Mouse (Mus musculus): ENCODE data around the gene Pcbd1.

Gene Pcbd1

GRCm38 (mm10) chr10:61091866-61092265, 2.7 kb downstream of the Pcbd1 start:
- 86% methylated on average over 6 of the region's 6 CpGs for WGBS

GRCm38 (mm10) chr10:61103564-61104114, 14.5 kb downstream of the Pcbd1 start:
- 77% methylated on average over 3 of the region's 3 CpGs for WGBS

- 100% methylated on average over 2 of the region's 2 CpGs for WGBS
Observed at GRCm38 (mm10) chr10:61114246-61114720, 25.2 kb downstream of the Pcbd1 start.

DNA sequence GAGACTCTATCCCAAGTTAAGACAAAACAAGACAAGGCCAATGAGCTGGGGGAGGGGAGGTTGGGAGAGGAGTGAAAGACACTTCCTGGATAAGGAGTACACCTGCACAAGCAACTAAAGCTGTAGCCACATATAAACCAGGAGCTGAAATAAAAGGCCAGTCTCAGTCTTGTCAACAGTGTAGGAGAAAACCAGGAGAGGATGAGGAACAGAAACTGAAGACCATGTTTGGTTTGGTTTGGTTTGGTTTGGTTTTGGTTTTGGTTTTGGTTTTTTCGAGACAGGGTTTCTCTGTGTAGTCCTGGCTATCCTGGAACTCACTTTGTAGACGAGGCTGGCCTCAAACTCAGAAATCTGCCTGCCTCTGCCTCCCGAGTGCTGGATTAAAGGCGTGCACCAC, 32.6 kb downstream of the Pcbd1 start:
- WGBS = 96% methylated on average over 4 of the region's 4 CpGs

DNA sequence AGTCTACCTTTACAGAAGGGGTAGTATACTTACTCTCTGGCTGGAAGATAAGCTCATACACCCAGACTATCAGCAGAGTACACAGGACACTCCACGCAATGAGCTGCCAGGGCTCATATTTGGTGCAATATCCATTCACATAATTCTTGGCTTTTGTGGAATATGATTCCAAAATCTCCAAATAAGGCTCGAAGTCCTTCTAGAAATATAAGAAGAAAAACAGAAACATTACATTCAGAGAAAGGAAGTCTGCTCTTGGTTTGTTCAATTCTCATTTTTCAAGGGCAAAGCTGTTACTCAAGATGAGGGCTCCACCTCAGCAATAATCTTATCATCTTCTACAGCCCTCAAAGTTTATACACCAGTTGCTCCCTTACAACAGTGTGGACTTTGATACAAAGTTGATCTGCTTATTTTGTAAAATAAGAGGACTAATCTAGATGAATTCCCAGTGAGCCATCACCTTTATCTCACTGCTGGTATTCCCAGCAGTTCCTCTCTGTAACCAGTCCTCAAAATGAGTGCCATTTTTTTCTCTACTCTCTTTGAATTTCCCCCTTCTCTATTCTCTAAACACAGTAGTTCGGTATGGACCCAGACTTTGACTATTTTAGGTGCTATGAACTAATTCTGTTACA, 34.3 kb downstream of the Pcbd1 start:
- 85% methylated on average over 3 of the region's 3 CpGs for WGBS

DNA sequence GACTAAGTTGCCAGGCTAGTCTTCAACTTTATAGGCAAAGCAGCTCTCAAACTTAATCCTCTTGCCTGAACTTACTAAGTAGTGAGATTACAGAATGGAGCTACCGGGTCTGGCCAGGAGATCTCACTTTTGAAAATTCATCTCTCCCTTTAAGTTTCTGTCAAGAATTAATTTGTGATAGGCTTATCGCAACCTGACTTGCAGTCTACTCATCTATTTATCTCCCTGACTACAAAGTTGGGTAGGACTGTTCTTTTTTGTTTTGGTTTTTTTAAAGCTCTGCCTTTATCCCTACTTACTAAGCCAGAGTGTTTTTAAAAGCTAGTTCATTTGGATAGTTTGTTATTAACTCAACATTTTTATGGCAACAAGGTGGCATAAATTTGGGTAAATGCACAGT, 35.3 kb downstream of the Pcbd1 start:
- 96% methylated on average over 2 of the region's 2 CpGs for WGBS

DNA sequence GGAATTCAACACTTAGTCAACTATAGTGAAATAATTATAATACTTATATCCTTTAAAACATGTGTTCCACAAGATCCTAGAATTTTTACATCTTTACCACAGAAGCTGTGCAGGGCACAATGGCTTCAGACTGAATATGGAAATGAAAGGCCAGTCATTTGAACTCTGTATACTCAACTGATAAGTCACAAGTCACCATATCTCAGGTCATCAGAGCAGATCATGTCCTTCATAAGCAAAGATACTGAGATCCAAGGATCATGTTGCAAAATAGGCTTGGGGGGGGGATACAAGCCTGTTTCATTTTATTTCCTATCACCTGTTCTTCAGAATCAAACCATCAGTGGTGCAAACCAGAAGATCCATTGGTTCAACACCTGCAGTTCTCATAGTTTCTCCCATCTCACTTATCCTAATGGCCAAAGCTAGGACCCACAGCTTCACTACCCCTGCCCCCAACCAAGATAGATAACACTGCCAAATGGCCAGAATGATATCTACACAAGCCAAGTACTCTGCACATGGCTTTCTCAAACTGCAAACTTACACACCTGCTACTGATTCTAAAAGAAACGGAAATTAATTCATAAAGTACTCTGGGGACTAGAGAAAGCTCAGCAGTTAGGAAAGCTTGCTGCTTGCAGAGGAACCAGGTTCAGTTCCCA, 39.7 kb downstream of the Pcbd1 start:
- WGBS = 90% methylated on average over 1 of the region's 1 CpGs

DNA sequence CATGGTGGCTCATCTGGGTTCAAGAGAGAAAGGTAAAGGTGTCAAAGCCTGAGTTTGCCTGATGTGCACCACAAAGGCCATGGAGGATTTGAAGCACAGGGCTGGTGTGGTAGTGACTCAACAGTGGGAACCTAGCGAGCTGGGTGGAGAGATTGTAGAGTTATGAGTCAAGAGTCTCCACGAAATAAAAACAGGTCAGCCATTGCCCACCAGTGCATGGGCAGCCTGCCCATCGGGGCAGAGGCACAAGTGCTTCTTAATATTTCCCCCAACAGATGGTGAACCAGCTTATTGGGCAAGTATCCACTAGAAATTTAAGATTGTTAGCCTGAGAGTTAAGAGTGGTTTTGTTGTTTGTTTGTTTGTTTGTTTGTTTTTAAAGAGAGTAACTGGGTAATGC, 41.8 kb downstream of the Pcbd1 start:
- WGBS = 81% methylated on average over 3 of the region's 3 CpGs

DNA sequence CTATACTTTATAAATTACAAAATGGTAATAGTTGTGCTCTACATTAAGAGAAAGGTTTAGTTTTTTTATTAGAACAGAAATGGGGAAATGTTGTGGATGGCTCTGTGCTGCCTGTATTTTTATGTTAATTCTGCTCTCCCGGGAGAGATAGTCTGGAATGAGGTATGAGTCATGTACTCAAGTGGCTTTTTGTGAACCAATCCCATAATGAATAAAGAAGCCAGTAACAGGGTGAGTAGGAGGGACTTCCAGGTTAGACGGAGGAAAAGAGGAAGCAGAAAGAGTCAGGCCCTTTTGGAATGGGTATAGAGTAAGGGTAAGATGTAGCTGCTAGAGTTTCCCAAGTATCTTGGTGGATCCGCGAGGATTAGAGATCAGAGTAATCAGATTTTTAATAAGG, 44.9 kb downstream of the Pcbd1 start:
- 65% methylated on average over 4 of the region's 4 CpGs for WGBS

GRCm38 (mm10) chr10:61135226-61135839, 46.2 kb downstream of the Pcbd1 start:
- WGBS = 67% methylated on average over 3 of the region's 3 CpGs

DNA sequence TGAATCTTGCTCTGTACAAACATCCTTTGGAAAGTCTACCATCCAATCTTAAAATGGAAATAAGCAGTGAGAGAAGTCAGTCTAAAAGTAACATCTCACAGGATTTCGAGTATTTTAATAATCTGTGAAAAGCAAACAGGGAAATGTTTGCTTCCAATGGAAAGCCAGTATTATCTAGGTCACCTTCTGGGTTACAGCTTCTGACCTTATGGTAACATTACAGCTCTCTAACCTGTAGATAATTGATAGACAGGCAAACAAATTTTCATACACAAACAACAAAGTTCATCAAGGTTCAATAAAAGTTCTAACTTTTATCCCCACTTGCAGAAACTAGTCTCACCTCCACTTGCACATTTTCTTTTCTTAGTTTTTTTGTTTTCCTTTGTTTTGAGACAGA, 48.4 kb downstream of the Pcbd1 start:
- 57% methylated on average over 1 of the region's 1 CpGs for WGBS

DNA sequence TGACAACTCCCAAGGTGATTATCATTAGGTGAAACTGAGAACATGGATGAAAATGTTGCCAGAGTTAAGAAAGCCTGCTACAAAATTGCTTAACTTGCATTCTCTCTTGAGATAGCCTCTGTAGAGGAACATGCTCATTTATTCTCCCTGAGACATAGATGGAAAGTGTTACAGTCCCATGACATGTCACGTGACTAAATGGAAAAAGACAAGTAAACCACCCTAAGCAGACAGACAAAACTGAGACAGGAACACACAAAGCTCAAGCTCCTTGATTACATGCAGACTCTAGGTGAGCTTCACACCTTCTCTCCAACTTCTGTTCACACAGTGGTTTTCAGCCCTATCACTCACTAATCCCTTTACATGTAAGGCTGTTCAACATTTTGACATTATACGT, 54.2 kb downstream of the Pcbd1 start:
- WGBS = 92% methylated on average over 2 of the region's 2 CpGs

Data from cerebral cortex, adult 2 months (tissue).